In the genomic region with DNA sequence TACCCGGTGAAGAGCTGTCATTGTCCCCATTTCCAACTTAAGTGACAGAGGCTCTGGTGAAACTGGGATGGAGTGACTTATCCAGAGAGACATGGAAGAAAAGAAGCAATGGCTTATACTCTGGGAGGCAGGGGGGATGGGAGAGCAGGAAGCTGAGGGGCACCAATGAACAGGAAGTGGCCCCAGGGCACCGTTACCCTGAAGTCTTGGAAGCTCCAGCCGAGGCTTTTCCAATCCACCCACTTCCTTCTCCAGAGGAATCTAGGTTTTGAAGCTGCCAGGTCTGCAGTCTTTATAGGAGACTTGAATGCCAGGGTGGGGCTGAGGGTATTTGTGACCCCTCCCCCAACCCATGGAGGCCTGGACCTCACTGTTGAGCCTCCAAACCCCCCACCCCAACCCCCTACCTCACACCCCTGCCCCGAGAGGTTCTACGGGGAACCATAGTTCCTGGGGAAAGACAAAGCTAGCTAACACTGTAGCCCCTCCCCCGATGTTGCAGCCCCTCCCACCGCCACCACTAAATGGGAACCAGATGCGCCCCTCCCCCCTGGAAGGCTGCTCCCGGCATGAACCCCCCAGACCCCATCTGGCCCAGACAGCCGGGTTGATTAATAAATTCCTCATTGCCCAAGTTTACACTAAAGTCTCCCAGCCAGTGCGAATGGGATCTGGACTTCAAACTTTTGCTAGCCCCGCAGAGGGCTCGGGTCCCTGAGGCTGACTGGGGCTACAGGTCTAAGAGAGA, we compare ENCODE assay signal across 11 mouse cellular contexts. TPM values are rescaled to one million over a fixed set of nuclear protein-coding genes. Genes with fewer than 3 reads are reported as not detected.
A peak's percentile ranks its signal among the peaks of the same experiment; 100 is the strongest.
DNase-seq lines count a peak whose midpoint lies in the region; ATAC-seq and TF ChIP-seq lines count a peak whose summit lies in the region.
"Had no signal": no experiment of that assay in that cellular context is flagged by ENCODE, and none has a peak within 500 bp of the region (broad histone marks: within the 10 kb centered on the region; RNA-seq: fewer than 3 reads in every experiment).

No protein-coding gene starts in this region.

- DNase-seq in heart, adult 2 months: no peak
- DNase-seq in retina, postnatal 1 day: peak; percentile 24
- no peak for DNase-seq in retina, embryonic 14.5 days (ENCODE audit: low spot score)
- DNase-seq in kidney, postnatal 4 days: peak; percentile 79 to 85
- no peak for DNase-seq in adrenal gland, adult (ENCODE audit: inconsistent age in 2 of 2, low spot score in 1 of 2)
- DNase-seq: thymus, postnatal 36 days had no signal

- H3K79me2 ChIP-seq in heart, adult 2 months (replicated peaks; ENCODE audit: control insufficient read depth, insufficient read depth, low read length): no peaks in the 10 kb centered on the region

- no peaks in the 10 kb centered on the region for H3K9me3 ChIP-seq in heart, embryonic 12.5 days (replicated peaks)
- H3K9me3 ChIP-seq in stomach, embryonic 16.5 days (replicated peaks; ENCODE audit: control insufficient read depth, low read length): no peaks in the 10 kb centered on the region
- H3K9me3 ChIP-seq: midbrain, embryonic 13.5 days had no signal

- H3K27ac ChIP-seq in heart, embryonic 12.5 days (ENCODE audit: poor library complexity, severe bottlenecking): peak overlapping the region; percentile 50
- H3K27ac ChIP-seq in heart, adult 2 months: no peak overlapping the region
- peak overlapping the region; percentile 71; the same call in 1 of the 2 replicates for H3K27ac ChIP-seq in stomach, embryonic 16.5 days (ENCODE audit: low read length)
- H3K27ac ChIP-seq: midbrain, embryonic 13.5 days had no signal

- 0 out of 2 replicates have a peak, but pooled peaks cover 3% of the 10 kb centered on the region for H3K36me3 ChIP-seq in heart, embryonic 12.5 days
- no peaks in the 10 kb centered on the region for H3K36me3 ChIP-seq in heart, adult 2 months (ENCODE audit: control insufficient read depth, insufficient read depth, low read length)
- H3K36me3 ChIP-seq in stomach, embryonic 16.5 days (ENCODE audit: control insufficient read depth, insufficient read depth, low read length): no peaks in the 10 kb centered on the region
- H3K36me3 ChIP-seq: midbrain, embryonic 13.5 days had no signal

- H3K9ac ChIP-seq in heart, embryonic 12.5 days: peak overlapping the region; percentile 4; the same call in 1 of the 2 replicates
- no peak overlapping the region for H3K9ac ChIP-seq in heart, adult 2 months (ENCODE audit: low read depth, low read length)
- H3K9ac ChIP-seq in stomach, embryonic 16.5 days (ENCODE audit: low read length): peak overlapping the region; percentile 59
- H3K9ac ChIP-seq: midbrain, embryonic 13.5 days had no signal

- ATAC-seq in heart, embryonic 12.5 days (ENCODE audit: insufficient number of reproducible peaks, low FRiP score): peak; percentile 30
- ATAC-seq in stomach, embryonic 16.5 days (ENCODE audit: insufficient read depth, low FRiP score): peak; percentile 15; the same call in 1 of the 2 replicates
- no peak for ATAC-seq in megakaryocyte-erythroid progenitor cell, adult 5-6 weeks (replicated peaks; ENCODE audit: low FRiP score, low TSS enrichment, poor library complexity, severe bottlenecking)
- ATAC-seq: midbrain, embryonic 13.5 days had no signal

- peaks cover 35% of the 10 kb centered on the region for H3K27me3 ChIP-seq in heart, embryonic 12.5 days (replicated peaks)
- no peaks in the 10 kb centered on the region for H3K27me3 ChIP-seq in heart, adult 2 months (ENCODE audit: control insufficient read depth, insufficient read depth, low read length)
- no peaks in the 10 kb centered on the region for H3K27me3 ChIP-seq in stomach, embryonic 16.5 days (ENCODE audit: control insufficient read depth, insufficient read depth, low read length)

- 6% methylated on average over 13 of the region's 13 CpGs for WGBS in heart, embryonic 12.5 days
- WGBS in heart, adult 2 months: 12% methylated on average over 13 of the region's 13 CpGs
- 4% methylated on average over 13 of the region's 13 CpGs for WGBS in stomach, embryonic 16.5 days

- TF ChIP-seq POLR2A in heart, adult 2 months (IDR thresholded peaks at IDR 0.05; ENCODE audit: insufficient read depth, low read depth, low read length): no peak

- H3K4me1 ChIP-seq in heart, embryonic 12.5 days (replicated peaks): peaks cover 36% of the 10 kb centered on the region
- H3K4me1 ChIP-seq in heart, adult 2 months (ENCODE audit: control insufficient read depth, insufficient read depth, low read length): peaks cover 1% of the 10 kb centered on the region; the same call in 1 of the 2 replicates
- H3K4me1 ChIP-seq in stomach, embryonic 16.5 days (ENCODE audit: control insufficient read depth, insufficient read depth, low read length): peaks cover 27% of the 10 kb centered on the region

- peak overlapping the region; percentile 17; the same call in 1 of the 2 replicates for H3K4me3 ChIP-seq in heart, embryonic 12.5 days
- H3K4me3 ChIP-seq in heart, adult 2 months: no peak overlapping the region
- peak overlapping the region; percentile 40 for H3K4me3 ChIP-seq in stomach, embryonic 16.5 days (replicated peaks; ENCODE audit: low read length)
- H3K4me3 ChIP-seq: midbrain, embryonic 13.5 days had no signal

- H3K4me2 ChIP-seq in heart, embryonic 12.5 days: peak overlapping the region; percentile 53
- H3K4me2 ChIP-seq in stomach, embryonic 16.5 days (ENCODE audit: low read depth, low read length): peak overlapping the region; percentile 57
- H3K4me2 ChIP-seq: midbrain, embryonic 13.5 days had no signal

- no peak for TF ChIP-seq EP300 in heart, adult 2 months (IDR thresholded peaks at IDR 0.05; ENCODE audit: insufficient read depth, low read depth, low read length)

- no peak for TF ChIP-seq CTCF in heart, adult 2 months (IDR thresholded peaks at IDR 0.05)

- intact Hi-C loops in heart, adult 2 months (cut with DNase I): no loop called here

RNA-seq across cellular contexts. Expression of a gene that starts 3.7 kb away (rescaled TPM):
- 13.0 and 13.4 TPM in 2 replicates for polyA plus RNA-seq in heart, embryonic 12.5 days (2016; fragmentation: Nextera tagmentation; extraction: Ambion mirVana)
- total RNA-seq in heart, adult 2 months (2021): 1 to 10 TPM; 3.6 to 5.8 TPM
- 7.3 and 12.0 TPM in 2 replicates for polyA plus RNA-seq in heart, adult 2 months (2012; rRNA removed)
- 71.4 and 73.0 TPM in 2 replicates for polyA plus RNA-seq in stomach, embryonic 16.5 days (2015; fragmentation: Nextera tagmentation; extraction: Ambion mirVana)
- total RNA-seq in megakaryocyte-erythroid progenitor cell, adult 5-6 weeks (2014; fragmentation: Nextera tagmentation): 0.46 TPM in 1 of 2 replicates, not detected in the other
- total RNA-seq in megakaryocyte-erythroid progenitor cell, adult 5-6 weeks (2017): not detected in 2 replicates
- total RNA-seq: MEL had no signal

RNA-seq across cellular contexts. Expression of a gene that starts 24.0 kb away (rescaled TPM):
- 111 and 112 TPM in 2 replicates for polyA plus RNA-seq in heart, embryonic 12.5 days (2016; fragmentation: Nextera tagmentation; extraction: Ambion mirVana)
- 100 to 1,000 TPM; 176 to 202 TPM for total RNA-seq in heart, adult 2 months (2021)
- 168 and 212 TPM in 2 replicates for polyA plus RNA-seq in heart, adult 2 months (2012; rRNA removed)
- polyA plus RNA-seq in stomach, embryonic 16.5 days (2015; fragmentation: Nextera tagmentation; extraction: Ambion mirVana): 97.0 and 112 TPM in 2 replicates
- total RNA-seq in megakaryocyte-erythroid progenitor cell, adult 5-6 weeks (2014; fragmentation: Nextera tagmentation): 80.5 and 81.0 TPM in 2 replicates
- 63.1 and 68.9 TPM in 2 replicates for total RNA-seq in megakaryocyte-erythroid progenitor cell, adult 5-6 weeks (2017)

RNA-seq across cellular contexts. Expression of a gene that starts 24.3 kb away (rescaled TPM):
- 44.4 and 50.1 TPM in 2 replicates for polyA plus RNA-seq in heart, embryonic 12.5 days (2016; fragmentation: Nextera tagmentation; extraction: Ambion mirVana)
- 10 to 100 TPM; 12.2 to 14.4 TPM for total RNA-seq in heart, adult 2 months (2021)
- 10.2 and 13.6 TPM in 2 replicates for polyA plus RNA-seq in heart, adult 2 months (2012; rRNA removed)
- polyA plus RNA-seq in stomach, embryonic 16.5 days (2015; fragmentation: Nextera tagmentation; extraction: Ambion mirVana): 30.8 and 35.0 TPM in 2 replicates
- 46.6 and 48.1 TPM in 2 replicates for total RNA-seq in megakaryocyte-erythroid progenitor cell, adult 5-6 weeks (2014; fragmentation: Nextera tagmentation)
- total RNA-seq in megakaryocyte-erythroid progenitor cell, adult 5-6 weeks (2017): 38.6 and 45.5 TPM in 2 replicates

RNA-seq across cellular contexts. Expression of a gene that starts 35.9 kb away (rescaled TPM):
- 0.51 and 0.72 TPM in 2 replicates for polyA plus RNA-seq in heart, embryonic 12.5 days (2016; fragmentation: Nextera tagmentation; extraction: Ambion mirVana)
- total RNA-seq in heart, adult 2 months (2021): 1 to 10 TPM; 3.4 to 4.5 TPM
- 5.7 and 14.1 TPM in 2 replicates for polyA plus RNA-seq in heart, adult 2 months (2012; rRNA removed)
- 7.3 and 9.1 TPM in 2 replicates for polyA plus RNA-seq in stomach, embryonic 16.5 days (2015; fragmentation: Nextera tagmentation; extraction: Ambion mirVana)
- total RNA-seq in megakaryocyte-erythroid progenitor cell, adult 5-6 weeks (2014; fragmentation: Nextera tagmentation): 66.0 and 87.7 TPM in 2 replicates
- 27.4 and 30.2 TPM in 2 replicates for total RNA-seq in megakaryocyte-erythroid progenitor cell, adult 5-6 weeks (2017)

Comparison
In these comparisons a context has a peak if more than half of its experiments do, and no peak if none do; other contexts are left out.
1. DNase-seq: peak in retina, postnatal 1 day (single experiment) and kidney, postnatal 4 days (2 of 2); none in heart, adult 2 months (0 of 2), retina, embryonic 14.5 days (single experiment) and adrenal gland, adult (0 of 2).